Mouse (Mus musculus) embryo, embryonic 10.5 days (tissue): ENCODE data around the gene Tspan5.

Source experiments
- DNase-seq: peaks from one replicate; pipeline ENCODE4 v3.0.0-alpha.2; 2015; ENCODE audit warnings: low spot score

Tspan5 gene

DNA sequence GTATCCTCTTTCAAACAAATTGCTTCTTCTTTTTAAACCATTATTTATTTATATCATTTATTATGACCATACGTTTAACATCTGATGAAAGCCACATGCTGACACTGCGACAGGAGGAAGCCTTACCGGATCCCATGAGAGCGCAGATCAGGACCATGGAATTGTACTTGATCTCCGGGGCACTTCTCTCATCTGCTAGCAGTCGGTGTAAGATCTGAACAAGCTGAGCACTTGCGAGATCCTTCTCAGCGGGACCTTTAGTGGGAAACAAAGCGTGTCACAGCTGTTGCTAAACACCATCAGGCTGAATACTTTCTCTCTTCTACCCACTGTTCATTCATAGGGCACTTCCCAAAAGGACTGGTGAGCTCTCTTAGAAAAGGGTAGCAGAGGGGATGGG is 199.6 kb downstream of the Tspan5 start:
- DNase-seq = peak; percentile 26

DNA sequence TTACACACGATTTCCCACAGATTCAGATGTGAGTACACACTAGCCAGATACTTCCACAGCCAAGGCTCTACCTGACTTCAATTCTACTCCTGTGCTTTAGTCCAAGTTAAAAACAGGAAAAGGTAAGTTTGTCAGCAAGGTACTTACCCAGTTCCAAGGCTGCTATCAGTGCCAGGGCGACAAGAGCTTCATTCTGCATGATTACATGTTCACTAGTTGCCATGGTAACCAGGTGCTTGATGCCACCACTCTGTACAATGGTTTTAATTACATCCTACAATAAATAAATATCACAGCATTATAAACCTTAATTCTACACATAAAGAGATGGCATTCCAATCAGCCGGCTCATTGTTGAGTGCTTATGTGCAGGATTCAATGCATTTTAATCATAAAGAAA is 203.5 kb downstream of the Tspan5 start:
- DNase-seq = no peak

DNA sequence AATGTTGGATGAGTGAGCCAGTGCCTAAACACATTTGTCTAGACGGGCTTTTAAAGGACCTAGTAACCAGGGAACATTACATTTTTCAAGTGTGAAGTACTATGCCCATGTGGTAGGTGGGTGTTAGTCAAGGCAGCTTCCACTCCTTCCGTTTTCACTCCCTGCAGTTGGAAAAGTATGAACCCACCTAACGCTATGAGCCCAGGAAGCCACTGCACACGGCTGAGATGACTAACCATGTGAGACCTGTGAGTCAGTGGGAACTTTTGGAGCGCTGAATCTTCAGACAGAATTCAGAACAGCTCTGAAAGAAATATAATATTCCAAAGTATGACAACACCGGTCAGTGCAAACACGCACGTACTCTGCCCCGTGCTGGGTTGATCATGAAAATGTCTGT is 207.1 kb downstream of the Tspan5 start:
- no peak for DNase-seq

DNA sequence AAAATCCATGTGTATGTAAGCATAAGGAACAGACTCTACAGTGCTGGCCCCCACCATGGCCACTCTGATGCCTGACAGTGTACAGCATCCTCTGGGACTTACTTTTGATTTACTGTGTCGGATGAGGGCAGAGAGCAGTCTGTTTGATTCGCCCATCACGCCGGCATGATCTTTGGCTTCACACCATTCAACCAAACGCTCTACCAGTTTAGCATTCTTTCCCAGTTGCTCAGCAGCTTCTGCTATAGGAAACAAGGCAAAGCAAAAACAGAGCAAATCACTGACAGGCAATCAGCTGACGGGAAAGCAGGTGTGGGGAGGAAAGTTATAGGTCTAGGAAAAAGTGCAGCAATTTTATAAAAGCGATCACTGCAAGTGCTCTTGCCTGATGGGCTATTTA is 213.2 kb downstream of the Tspan5 start:
- DNase-seq = no peak
